Mouse (Mus musculus) MEL (cell line): ENCODE data around the gene Arhgap42. TPM values are rescaled to one million over a fixed set of nuclear protein-coding genes. Genes with fewer than 3 reads are reported as not detected.

Experiments used
- DNase-seq: peaks from one replicate; pipeline ENCODE4 v3.0.0; 2011; ENCODE audit warnings: low read depth, low spot score
- H3K27ac ChIP-seq: 2 replicates; pipeline ENCODE4 v1.5.1; 2012; ENCODE audit warnings: low read depth, mild to moderate bottlenecking, control low read depth, low read length, moderate library complexity; ENCODE audit not compliant: control insufficient read depth
- H3K27me3 ChIP-seq, 2 experiments: fragments of 150-350 bp in 1 of 2; sonication (generic) in 1 of 2; 2 replicates each; pipeline ENCODE4 v1.6.1; 2012; ENCODE audit warnings: low read length in 2 of 2, mild to moderate bottlenecking in 2 of 2, improper control_type of control experiment in 1 of 2, moderate library complexity in 1 of 2; ENCODE audit not compliant: insufficient read depth in 2 of 2, control insufficient read depth in 1 of 2
- H3K36me3 ChIP-seq, 2 experiments: 2 replicates each; pipeline ENCODE4 v1.6.1; 2012 to 2014; ENCODE audit warnings: low read length in 2 of 2, improper control_type of control experiment in 1 of 2, inconsistent platforms in 1 of 2, mild to moderate bottlenecking in 1 of 2; ENCODE audit not compliant: insufficient read depth in 2 of 2, control insufficient read depth in 1 of 2
- H3K4me1 ChIP-seq, 2 experiments: fragments of 150-350 bp in 1 of 2; sonication (generic) in 1 of 2; 2 replicates each; pipeline ENCODE4 v1.6.1; 2012; ENCODE audit warnings: low read length in 2 of 2, improper control_type of control experiment in 1 of 2, mild to moderate bottlenecking in 1 of 2; ENCODE audit not compliant: insufficient read depth in 2 of 2, control insufficient read depth in 1 of 2
- H3K4me3 ChIP-seq, 2 experiments: fragments of 150-350 bp in 1 of 2; sonication (generic) in 1 of 2; 2 replicates each; pipeline ENCODE4 v1.5.1; 2012; ENCODE audit warnings: low read depth in 2 of 2, low read length in 2 of 2, mild to moderate bottlenecking in 2 of 2, moderate library complexity in 2 of 2, control low read depth in 1 of 2, improper control_type of control experiment in 1 of 2; ENCODE audit not compliant: control insufficient read depth in 1 of 2, insufficient read depth in 1 of 2
- H3K79me2 ChIP-seq: 2 replicates; pipeline ENCODE4 v1.6.1; 2012; ENCODE audit warnings: mild to moderate bottlenecking, low read length, moderate library complexity; ENCODE audit not compliant: control insufficient read depth, poor library complexity, insufficient read depth
- H3K9ac ChIP-seq: 2 replicates; pipeline ENCODE4 v1.6.1; 2012; ENCODE audit warnings: low read depth, mild to moderate bottlenecking, control low read depth, low read length, moderate library complexity; ENCODE audit not compliant: control insufficient read depth, poor library complexity, severe bottlenecking
- H3K9me3 ChIP-seq: fragments of 150-350 bp; sonication (generic); replicated peaks from 2 replicates; pipeline ENCODE4 v1.6.1; 2012; ENCODE audit warnings: mild to moderate bottlenecking, low read length, improper control_type of control experiment, moderate library complexity; ENCODE audit not compliant: insufficient read depth
- CTCF ChIP-seq, 3 experiments: IDR thresholded peaks in 2 of 3; conservative IDR thresholded peaks in 1 of 3; 2 replicates each; pipeline ENCODE4 v1.5.1; 2011 to 2012; ENCODE audit warnings: low read length in 3 of 3, low read depth in 2 of 3, mild to moderate bottlenecking in 2 of 3, improper control_type of control experiment in 1 of 3, inconsistent platforms in 1 of 3, mixed read lengths in 1 of 3, moderate library complexity in 1 of 3; ENCODE audit not compliant: control insufficient read depth in 1 of 3, insufficient read depth in 1 of 3, poor library complexity in 1 of 3, severe bottlenecking in 1 of 3
- GABPA ChIP-seq: IDR thresholded peaks from 2 replicates; pipeline ENCODE4 v1.6.1; 2012; ENCODE audit warnings: low read depth, mild to moderate bottlenecking, inconsistent platforms, low read length, improper control_type of control experiment, moderate library complexity
- HCFC1 ChIP-seq: IDR thresholded peaks from 2 replicates; pipeline ENCODE4 v1.6.1; 2012; ENCODE audit warnings: low read depth, mild to moderate bottlenecking, inconsistent platforms, low read length, improper control_type of control experiment, moderate library complexity
- MAFK ChIP-seq: IDR thresholded peaks from 2 replicates; pipeline ENCODE4 v1.6.1; 2011; ENCODE audit warnings: low read depth, mild to moderate bottlenecking, low read length, improper control_type of control experiment, borderline replicate concordance
- MAX ChIP-seq: IDR thresholded peaks from 2 replicates; pipeline ENCODE4 v1.6.1; 2011; ENCODE audit warnings: low read length, improper control_type of control experiment
- MAZ ChIP-seq: IDR thresholded peaks from 2 replicates; pipeline ENCODE4 v1.6.1; 2012; ENCODE audit warnings: low read depth, mild to moderate bottlenecking, inconsistent platforms, low read length, improper control_type of control experiment
- MEF2A ChIP-seq: IDR thresholded peaks from 2 replicates; pipeline ENCODE4 v1.6.1; 2014; ENCODE audit warnings: low read depth, mild to moderate bottlenecking, inconsistent platforms, low read length, improper control_type of control experiment; ENCODE audit not compliant: poor library complexity, insufficient replicate concordance, severe bottlenecking; ENCODE audit errors: extremely low read depth
- MXI1 ChIP-seq: IDR thresholded peaks from 2 replicates; pipeline ENCODE4 v1.6.1; 2011; ENCODE audit warnings: mild to moderate bottlenecking, low read depth, low read length, improper control_type of control experiment
- NELFE ChIP-seq: IDR thresholded peaks from 2 replicates; pipeline ENCODE4 v1.6.1; 2011; ENCODE audit warnings: low read depth, low read length, improper control_type of control experiment
- POLR2A ChIP-seq, 2 experiments: IDR thresholded peaks; 2 replicates each; pipeline ENCODE4 v1.6.1; 2011 to 2012; ENCODE audit warnings: low read length in 2 of 2, mild to moderate bottlenecking in 2 of 2, control low read depth in 1 of 2, improper control_type of control experiment in 1 of 2, low read depth in 1 of 2, moderate library complexity in 1 of 2; ENCODE audit not compliant: control insufficient read depth in 1 of 2, insufficient read depth in 1 of 2, poor library complexity in 1 of 2
- POLR2AphosphoS2 ChIP-seq: IDR thresholded peaks from 2 replicates; pipeline ENCODE4 v1.6.1; 2011; ENCODE audit warnings: low read length, improper control_type of control experiment
- POLR2AphosphoS5 ChIP-seq: IDR thresholded peaks from 2 replicates; pipeline ENCODE4 v1.6.1; 2012; ENCODE audit warnings: low read depth, borderline replicate concordance, mild to moderate bottlenecking, inconsistent platforms, low read length, moderate library complexity, mixed read lengths
- RAD21 ChIP-seq: IDR thresholded peaks from 2 replicates; pipeline ENCODE4 v1.6.1; 2011; ENCODE audit warnings: mild to moderate bottlenecking, low read depth, low read length, improper control_type of control experiment
- SIN3A ChIP-seq: IDR thresholded peaks from 2 replicates; pipeline ENCODE4 v1.6.1; 2012; ENCODE audit warnings: low read length, improper control_type of control experiment, inconsistent platforms
- SMC3 ChIP-seq: IDR thresholded peaks from 2 replicates; pipeline ENCODE4 v1.6.1; 2011; ENCODE audit warnings: low read depth, low read length, improper control_type of control experiment
- TAL1 ChIP-seq: IDR thresholded peaks from 2 replicates; pipeline ENCODE4 v1.6.1; 2012; ENCODE audit warnings: mild to moderate bottlenecking, inconsistent platforms, low read length, moderate library complexity, mixed read lengths
- TCF12 ChIP-seq: IDR thresholded peaks from 2 replicates; pipeline ENCODE4 v1.6.1; 2014; ENCODE audit warnings: low read depth, mild to moderate bottlenecking, inconsistent platforms, low read length, improper control_type of control experiment, moderate library complexity
- ZC3H11A ChIP-seq: IDR thresholded peaks from 2 replicates; pipeline ENCODE4 v1.6.1; 2012; ENCODE audit warnings: low read depth, mild to moderate bottlenecking, inconsistent platforms, low read length, improper control_type of control experiment
- ZMIZ1 ChIP-seq: IDR thresholded peaks from 2 replicates; pipeline ENCODE4 v1.6.1; 2012; ENCODE audit warnings: low read depth, mild to moderate bottlenecking, inconsistent platforms, low read length, improper control_type of control experiment, moderate library complexity
- polyA plus RNA-seq, 2 experiments: library from polyadenylated mRNA; stranded (reverse) in 1 of 2; unstranded in 1 of 2; fragments of >175 nt in 1 of 2; fragments of >200 nt in 1 of 2; gene quantifications; 2 replicates each; pipeline versions ENCODE4 v1.2.1 to v1.2.4; 2012; ENCODE audit warnings: low replicate concordance in 2 of 2, low read depth in 1 of 2; ENCODE audit not compliant: insufficient read length in 2 of 2, insufficient read depth in 1 of 2, missing spikeins in 1 of 2
- total RNA-seq: library from RNA; depleted of rRNA; stranded (reverse); fragments of 300-350 nt; gene quantifications from 2 replicates; pipeline ENCODE4 v1.2.3, GENCODE M21; 2012

The Arhgap42 gene
- total and polyA plus RNA-seq, 3 experiments: not detected

DNA sequence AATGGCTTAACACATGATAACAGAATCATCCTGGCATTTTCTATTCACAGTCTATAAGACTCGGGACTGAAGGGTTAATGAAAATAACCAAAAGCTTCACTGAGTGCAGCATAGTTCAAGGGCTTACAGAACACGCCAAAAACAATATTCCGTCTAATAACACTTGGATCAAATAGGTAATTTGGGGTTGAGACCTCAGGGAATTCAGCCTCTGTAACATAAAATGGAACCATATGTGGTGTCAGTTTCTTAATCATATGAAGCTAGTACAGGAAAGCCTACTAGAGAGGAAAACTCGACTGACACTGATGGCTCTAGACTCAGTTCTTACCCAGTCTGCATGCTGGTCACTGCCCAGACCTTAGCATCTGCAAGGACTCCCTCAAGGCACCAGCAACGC lies 95.8 kb downstream of the Arhgap42 start:
- Histone ChIP-seq H3K4me3 (no peak overlapping the region), H3K36me3 (no peaks in the 10 kb centered on the region), H3K27me3 (no peaks in the 10 kb centered on the region), H3K4me1 (no peaks in the 10 kb centered on the region), H3K27ac (no peak overlapping the region), H3K9ac (no peak overlapping the region), H3K79me2 (no peaks in the 10 kb centered on the region)
- DNase-seq: no peak
- TF ChIP-seq POLR2A (IDR thresholded peaks at IDR 0.05; ENCODE audit: control insufficient read depth in 1 of 2, insufficient read depth in 1 of 2, low read depth in 1 of 2, low read length in 2 of 2, poor library complexity in 1 of 2) (no peak), POLR2AphosphoS5 (no peak), HCFC1 (no peak), TAL1 (no peak), MAX (no peak), MXI1 (no peak), MEF2A (no peak), CTCF (IDR thresholded peaks at IDR 0.05 in 2 of 3, conservative IDR thresholded peaks at IDR 0.05 in 1 of 3; ENCODE audit: control insufficient read depth in 1 of 3, insufficient read depth in 1 of 3, low read depth in 2 of 3, low read length in 3 of 3, poor library complexity in 1 of 3, severe bottlenecking in 1 of 3) (no peak), ZC3H11A (no peak), POLR2AphosphoS2 (no peak), MAZ (no peak), SMC3 (no peak), SIN3A (no peak), TCF12 (no peak), MAFK (no peak), GABPA (no peak)
- TF ChIP-seq, all 39 proteins: peak for 0
- no peaks in the 10 kb centered on the region for H3K9me3 ChIP-seq

- TF ChIP-seq SIN3A (no peak), NELFE (no peak), ZMIZ1 (no peak), RAD21 (no peak)
- H3K27me3 ChIP-seq: no peaks in the 10 kb centered on the region
Observed at GRCm38 (mm10) chr9:9142561-9142960, 96.3 kb downstream of the Arhgap42 start.

More at GRCm38 (mm10) chr9:9142561-9142960, 96.3 kb downstream of the Arhgap42 start:
- Histone ChIP-seq H3K27ac (no peak overlapping the region), H3K4me1 (no peaks in the 10 kb centered on the region), H3K79me2 (no peaks in the 10 kb centered on the region), H3K9me3 (no peaks in the 10 kb centered on the region), H3K4me3 (no peak overlapping the region), H3K36me3 (no peaks in the 10 kb centered on the region), H3K9ac (no peak overlapping the region)
- DNase-seq: no peak
